Mouse (Mus musculus): ENCODE measurements at regions not wholly inside any gene's neighbourhood (a gene's known extent, or its start where the extent isn't known, plus 50 kb on each side); places are given as distances from the start of the nearest gene placed in this dataset.

DNA sequence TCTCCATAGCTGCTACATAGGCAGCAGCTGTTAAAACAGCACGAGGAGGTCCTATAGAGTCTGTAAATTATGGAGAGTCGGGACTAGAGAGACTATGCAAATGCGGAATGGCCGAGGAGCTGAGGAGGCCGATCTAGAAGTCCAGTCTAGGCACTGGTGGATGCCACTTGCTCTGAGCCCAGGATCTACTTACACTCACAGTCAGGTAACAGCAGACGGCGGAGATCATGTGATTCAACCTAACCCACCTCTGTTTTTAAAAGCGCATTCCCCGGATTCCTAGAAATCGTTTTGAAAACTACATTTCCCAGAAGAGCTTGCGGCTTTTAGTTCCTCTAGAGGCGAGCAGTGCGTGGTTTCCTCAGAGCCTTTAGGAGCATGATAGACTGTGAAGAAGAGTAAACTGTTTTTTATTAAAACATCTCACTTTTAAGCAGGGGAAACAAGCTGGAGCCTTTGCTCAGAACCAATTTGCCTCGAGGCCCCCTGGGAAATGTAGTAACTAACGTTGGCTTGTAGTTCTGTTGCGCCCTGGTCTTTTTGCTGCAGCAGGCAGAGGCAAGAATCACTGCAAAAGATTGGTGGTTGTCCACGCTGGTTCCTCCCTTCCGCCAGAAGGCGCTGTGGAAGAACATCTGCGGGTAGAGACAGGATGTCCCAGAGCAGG, 68.6 kb upstream of the Chd6 start:
- peak; percentile 93 for DNase-seq (ENCODE audit: low read depth, low spot score)

DNA sequence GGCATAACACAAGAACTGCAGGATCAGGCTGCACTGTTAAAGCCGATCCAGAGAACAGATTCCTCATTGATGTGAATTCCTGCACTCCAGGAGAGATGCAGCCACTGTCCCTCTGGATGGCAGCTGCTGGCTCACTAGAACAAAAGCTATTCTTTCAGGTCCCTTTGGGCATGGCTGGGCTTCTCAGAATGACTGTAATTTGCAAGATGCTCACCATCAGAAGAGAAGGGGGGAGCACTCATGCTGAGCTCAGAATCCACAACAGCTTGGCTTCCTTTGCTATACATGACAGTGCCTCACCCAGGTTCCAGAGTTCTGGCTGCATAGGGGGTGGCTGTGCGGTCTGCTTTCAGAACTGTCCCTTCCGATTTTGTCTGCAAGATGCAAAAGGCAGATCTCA, 57.8 kb upstream of the Chd6 start:
- peak; percentile 65 for DNase-seq (ENCODE audit: low read depth, low spot score)

DNA sequence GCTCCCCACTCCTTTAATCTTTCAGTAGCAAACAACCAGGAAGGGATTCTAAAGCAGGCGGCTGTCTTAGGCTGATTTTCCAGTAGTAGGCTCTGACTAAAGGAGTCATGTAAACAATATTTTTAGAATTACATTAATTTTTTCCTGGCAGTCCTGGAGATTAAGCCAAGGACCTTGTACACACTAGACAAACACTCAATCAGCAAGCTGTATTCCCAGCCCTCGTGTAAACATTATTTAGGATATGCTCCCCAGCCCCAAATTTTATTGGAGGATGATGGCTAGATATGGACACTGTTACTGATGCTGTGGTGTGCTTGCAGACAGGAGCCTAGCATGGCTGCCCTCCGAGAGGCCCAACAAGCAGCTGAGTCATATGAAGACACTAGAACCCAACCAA, 56.6 kb upstream of the Chd6 start:
- DNase-seq (ENCODE audit: low read depth, low spot score): no peak

DNA sequence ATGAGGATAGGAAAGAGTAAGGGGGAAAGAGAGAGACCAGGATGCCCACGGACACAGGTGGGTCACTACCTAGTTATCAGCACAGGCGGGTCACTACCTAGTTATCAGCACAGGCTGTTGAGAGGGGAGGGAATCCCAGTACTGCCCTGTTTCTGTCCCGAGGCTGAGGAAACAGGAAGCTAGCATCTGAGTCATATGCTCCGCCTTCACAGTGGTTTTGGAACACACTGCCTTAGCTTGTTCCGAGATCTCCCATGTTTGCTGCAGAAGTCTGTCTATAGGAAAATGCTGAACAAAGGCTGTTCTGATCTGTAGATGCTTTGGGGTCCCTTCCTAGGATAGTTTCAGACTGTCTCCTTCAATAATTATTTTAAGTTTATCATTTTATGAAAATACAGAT, 55.4 kb upstream of the Chd6 start:
- DNase-seq (ENCODE audit: low read depth, low spot score): no peak
